Mouse (Mus musculus): ENCODE measurements around the gene Lmo7.

Lmo7 gene

DNA sequence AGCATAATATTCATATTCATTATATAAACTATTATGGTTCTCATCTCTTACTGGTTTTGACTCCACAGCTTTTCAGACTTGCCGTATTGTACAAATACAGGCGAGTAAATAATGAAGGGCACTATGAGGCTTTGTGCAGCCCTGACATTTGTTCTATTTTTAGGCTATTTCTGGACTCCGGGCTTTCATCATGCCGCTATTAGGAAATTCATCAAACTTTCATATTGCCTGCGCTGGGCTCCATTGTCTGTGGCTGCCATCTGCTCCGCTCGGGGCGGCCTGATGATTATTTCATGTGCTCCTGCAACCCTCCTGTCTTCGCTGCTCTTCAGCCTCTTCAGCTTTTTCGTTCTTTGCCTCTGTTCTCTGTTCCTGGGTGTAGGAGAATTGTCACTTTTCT lies 50.3 kb downstream of the Lmo7 start:
- no peak for DNase-seq (ENCODE audit: low read depth, low spot score)

DNA sequence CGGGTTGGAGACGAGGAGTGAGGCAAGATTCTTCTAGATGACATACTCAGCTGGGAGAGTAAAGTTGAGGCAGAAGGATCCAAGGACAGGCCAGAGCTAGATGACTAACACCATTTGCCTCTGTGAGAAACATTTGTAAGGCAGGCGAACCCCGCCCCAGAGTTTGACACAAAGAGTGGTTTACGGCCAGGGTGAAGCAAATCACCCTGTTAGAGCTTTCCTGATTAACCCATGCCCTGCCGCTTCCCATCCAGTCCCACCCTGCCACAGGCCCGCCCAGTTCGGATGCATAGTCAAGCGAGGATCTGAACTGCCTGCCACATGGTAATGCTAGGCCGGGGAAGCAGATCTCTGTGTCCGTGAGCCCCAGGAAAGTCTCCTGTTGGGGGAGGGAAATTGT lies 51.5 kb downstream of the Lmo7 start:
- DNase-seq (ENCODE audit: low read depth, low spot score) = no peak

DNA sequence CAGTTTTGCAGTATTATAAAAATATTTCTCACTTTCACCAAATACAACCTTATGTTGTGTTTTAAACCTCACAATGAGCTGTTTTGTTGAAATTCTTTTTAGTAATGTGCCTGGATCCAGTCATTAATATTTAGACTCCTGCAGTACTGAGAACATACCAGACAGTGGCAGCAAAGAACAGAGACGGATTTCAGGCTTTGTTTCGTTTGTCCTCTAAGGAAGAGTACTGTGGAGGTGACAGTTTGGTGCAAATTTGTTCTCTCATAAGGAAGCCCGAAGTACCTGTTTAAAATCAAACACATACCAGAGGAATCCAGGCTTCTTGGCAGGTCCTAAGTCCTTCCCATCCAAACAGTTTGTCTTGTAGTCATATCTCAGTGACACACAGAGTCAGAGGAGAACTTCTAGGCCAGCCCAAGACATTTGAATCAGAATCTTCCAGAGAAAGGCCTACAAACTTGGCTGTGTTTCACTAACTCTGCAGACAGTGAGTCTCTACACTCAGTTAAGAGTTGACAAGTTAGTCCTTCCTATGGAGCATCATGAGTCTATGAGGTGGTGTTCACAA lies 52.3 kb downstream of the Lmo7 start:
- DNase-seq (ENCODE audit: low read depth, low spot score) = peak; percentile 11

DNA sequence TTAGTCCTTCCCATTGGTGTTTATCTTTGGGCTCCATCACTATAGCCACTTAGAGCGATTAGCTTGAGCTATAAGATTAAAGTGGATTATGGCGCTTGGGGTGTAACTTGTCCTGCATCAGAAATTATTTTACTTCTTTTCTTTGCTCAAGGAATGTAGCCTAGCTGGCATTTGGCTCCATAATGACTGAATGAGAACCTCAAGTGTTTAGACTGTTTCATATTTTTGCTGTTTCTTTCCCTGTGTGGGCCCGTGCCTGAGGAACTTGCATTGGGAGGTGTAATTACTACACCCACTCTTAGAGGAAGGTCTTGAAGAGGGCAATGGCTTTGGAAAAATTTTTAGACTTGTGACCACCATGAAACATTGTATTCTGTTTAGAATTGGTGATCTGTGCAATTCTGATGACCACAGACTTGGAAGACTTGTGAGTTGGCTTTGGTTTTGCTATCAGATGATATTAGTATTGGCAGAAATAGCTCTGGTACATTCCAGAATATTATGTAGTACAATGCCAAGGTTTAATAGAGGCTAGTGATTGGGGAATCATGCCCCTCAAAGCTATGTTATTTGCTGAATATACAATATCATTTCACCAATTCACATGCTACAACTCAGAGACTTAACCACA lies 54.7 kb downstream of the Lmo7 start:
- DNase-seq (ENCODE audit: low read depth, low spot score) = no peak

DNA sequence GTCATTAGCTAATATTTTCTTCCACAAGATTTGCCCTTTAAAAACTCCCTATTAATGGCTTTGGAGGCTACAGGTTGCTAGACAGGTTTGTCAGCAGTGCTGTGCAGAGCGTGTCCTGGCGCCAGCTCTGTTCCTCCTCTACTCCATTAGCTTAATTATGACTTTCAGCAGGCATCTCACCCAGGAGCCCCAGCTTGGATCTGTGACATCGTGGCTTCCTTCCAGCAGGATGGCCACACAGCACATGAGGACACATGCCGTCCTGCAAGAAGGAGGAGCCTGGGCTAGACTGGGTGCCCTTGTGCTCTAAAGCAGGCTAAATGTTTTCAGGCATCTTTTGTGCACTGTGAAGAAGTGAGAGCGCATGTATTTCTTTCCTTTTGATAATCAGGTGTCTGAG lies 58.1 kb downstream of the Lmo7 start:
- no peak for DNase-seq (ENCODE audit: low read depth, low spot score)

DNA sequence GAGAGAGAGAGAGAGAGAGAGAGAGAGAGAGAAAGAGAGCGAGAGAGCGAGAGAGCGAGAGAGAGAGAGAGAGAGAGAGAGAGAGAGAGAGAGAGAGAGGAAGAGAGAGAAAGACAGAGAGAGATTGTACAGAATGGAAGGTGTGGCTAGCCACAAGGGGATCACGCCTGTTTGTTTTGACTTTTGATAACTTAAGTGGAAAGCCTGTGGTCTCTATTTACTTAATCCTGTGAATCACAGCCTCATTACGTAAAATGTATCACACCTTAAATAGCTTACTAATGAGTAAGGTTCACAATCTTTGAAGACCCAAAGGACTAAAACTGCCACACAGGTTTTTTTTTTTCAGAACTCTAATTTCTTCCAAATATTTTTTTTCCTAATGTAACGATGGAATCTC lies 58.7 kb downstream of the Lmo7 start:
- DNase-seq (ENCODE audit: low read depth, low spot score) = no peak

DNA sequence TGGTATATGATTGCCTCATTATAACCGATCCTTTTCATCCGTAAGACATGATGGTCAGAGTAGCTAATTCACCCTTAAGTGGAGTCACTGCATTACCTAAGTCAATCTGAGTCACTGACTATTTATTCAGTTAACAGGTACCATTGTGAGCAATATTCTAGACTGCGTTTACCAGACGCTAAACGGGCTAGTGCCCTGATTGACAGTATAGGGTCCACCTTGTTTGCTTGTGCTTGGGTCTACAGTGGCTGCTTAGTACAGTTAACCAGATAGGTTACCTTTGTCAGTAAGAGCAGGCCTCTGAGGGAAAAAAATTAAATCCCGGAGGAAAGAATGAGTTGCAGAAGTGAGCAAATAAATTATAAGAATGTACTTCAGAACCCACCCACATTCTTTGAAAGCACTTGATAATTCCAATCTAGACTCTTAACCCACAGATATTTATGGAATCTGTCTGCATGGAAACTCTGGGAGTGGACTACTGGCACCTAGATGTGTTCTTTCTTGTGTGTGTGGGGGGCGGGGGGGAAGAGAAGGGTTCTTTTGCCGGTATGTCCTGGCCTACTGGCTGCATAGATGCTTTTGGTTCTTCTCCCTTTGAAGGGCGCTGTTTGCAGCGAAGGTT lies 64.9 kb downstream of the Lmo7 start:
- DNase-seq (ENCODE audit: low read depth, low spot score) = no peak

DNA sequence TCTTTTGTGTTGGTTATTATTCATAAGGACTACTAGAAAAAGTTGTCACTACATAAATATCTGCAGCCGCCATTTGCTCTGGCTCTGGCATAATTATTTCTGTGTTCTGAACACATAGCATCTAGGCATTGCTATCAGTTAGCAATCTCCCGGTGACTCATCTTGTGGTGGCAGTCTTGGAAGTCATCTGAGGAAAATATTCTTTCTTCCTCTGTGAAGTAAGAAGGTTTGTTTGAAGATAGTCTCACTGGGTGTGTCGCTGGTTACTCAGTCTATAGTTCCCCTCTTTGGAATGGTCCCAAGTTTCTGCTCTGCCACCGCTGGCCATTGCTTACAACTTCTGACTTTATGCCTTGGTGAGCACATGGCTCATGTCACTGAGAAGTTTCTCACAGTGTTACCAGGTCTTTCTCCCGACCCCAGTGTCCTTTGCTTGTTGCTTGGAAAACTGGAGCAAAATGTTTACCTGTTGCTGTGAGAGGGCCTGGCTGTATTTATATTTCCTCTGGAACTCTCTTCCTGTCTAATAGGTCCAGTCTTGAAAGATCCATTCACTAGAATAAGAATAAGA lies 68.3 kb downstream of the Lmo7 start:
- DNase-seq (ENCODE audit: low read depth, low spot score) = no peak

DNA sequence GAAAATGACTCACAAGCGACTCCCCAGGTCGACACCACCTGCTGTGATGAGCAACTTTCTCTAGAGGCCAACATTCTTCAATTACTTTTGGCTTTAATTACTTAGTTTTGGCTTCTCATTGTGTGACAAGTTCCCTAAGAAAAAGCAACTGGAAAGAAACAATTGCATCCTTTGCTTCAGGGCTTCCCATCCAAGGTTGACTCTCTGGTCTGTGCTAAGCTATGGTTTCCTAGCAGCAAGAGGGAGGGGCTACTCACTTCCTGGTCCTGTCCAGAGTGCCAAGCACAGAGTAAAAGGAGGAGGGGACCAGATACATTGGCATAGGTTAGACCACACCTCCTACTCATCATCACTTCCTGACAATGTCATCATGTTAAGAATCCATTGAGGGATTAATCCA lies 69.0 kb downstream of the Lmo7 start:
- no peak for DNase-seq (ENCODE audit: low read depth, low spot score)

DNA sequence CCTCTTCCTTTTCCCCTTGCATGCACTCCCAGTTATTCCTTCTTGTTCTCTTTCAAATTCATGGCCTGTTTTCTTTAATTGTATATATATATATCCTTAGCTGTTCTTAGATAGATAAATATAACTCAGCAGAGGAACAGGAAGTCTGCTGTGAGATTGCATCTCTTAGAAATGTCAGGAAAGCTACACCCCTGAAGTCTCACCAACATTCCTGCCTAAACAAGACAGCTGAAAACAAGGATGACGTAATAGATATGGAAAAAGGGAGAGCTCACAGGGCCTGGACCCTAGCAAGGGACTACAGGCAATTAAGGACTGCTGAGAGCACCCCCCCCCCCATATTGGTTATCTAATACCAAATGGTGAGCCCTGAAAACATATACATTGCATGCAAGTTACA lies 71.9 kb downstream of the Lmo7 start:
- no peak for DNase-seq (ENCODE audit: low read depth, low spot score)

DNA sequence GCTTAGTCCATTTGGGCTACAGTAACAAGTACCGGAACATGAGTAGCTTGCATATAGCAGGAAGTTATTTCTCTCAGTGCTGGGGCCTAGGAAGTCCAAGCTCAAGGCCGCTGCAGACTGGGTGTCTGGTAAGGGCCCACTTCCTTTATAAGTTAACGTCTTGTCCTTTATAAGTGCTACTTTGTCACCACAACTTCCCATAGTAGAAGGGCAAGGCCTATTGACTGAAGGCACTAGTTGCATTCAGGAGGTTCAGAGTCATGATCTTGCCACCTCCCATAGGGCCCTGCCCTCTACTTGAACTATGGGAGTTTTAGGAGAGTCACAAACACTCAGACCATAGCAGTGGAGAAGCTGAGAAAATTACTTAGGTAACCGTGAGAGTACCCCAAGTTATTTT lies 74.4 kb downstream of the Lmo7 start:
- DNase-seq (ENCODE audit: low read depth, low spot score) = no peak

DNA sequence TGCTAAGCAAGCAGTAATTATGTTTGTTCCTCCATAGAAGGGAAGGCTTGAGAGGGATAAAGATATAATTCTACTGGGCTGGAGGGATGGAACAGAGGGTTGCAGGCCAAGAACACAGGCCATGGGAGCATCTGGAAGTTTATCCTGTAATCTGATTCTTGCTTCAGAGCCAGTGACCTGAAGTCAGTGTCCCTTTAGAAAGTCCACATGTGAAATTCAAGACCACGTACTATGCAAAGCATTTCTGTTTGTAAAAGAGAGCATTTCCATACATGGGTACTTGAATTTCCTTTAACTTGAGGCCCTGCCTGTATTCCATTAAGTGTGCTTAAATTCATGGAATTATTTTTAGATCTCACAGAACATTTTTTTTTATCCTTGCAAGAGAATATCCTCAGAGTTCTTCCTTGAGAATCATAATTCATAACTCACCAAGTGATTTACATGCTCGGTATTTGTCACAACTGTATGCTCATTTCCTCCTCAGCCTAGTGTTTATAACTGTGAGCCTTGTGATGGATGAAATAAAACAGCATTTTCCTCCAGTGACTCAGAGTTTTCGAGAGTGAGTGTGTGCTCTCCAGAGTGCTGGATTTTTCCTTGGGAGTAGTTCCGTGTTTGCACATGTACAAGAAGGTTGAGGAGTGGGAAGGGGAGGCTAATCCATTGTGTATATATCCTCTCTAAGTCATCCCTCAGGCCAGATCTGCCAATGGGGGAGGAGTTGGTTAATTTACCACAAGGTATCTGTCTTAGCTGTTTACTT lies 75.0 kb downstream of the Lmo7 start:
- DNase-seq (ENCODE audit: low read depth, low spot score) = peak; percentile 3

DNA sequence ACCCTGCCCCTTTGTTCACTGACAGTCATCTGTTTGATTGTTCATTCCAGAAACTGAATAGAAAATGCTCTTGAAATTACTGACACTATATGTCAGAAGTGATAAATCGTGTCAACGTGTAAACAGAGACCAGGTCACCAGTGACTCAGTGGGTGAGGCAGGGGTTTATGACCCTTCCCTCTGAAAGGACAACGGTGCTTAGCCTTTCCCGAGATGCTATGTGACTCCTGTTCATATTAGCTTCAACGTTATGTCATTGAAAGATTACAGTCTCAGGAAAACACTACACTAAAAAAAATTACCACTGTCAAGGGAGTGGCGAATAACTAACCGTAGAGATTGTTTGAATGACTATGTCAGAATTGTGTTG lies 75.6 kb downstream of the Lmo7 start:
- no peak for DNase-seq (ENCODE audit: low read depth, low spot score)

DNA sequence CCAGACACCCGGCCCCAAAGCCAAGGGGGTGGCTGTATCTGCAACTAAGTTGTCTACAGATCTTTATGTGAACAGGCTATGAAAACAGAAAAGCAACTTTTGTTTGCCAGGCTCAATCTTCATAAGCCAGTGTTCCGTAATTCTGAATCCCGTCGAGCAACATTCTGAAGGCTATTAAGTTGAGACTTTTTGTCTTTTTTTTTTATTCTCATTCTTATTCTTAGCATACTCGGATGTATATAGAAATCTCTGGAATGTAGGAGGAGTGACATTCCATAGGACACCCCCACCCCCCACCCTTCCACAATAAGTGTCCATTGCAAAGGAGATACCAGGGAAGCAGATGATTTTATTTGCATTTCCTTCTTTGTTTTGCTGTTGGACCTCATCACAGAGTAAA lies 76.3 kb downstream of the Lmo7 start:
- no peak for DNase-seq (ENCODE audit: low read depth, low spot score)

DNA sequence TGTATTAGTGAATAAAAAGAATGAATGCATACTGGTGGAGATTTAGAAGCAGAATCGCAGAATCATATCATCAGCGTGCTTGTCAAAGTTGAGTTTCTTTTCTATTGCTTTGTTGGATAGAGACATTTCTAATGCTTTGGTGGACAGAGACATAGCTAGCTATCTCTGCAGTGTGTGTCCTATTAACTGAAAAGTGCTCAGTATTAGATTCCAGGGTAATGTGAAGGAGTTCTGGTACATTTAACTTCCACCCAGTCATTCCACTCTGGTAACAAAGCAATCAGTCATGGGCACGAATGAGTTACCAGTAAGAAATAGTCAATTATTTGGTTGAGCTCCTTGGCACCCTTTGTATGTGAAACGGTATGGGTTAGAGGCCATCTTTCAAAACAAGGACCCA lies 76.8 kb downstream of the Lmo7 start:
- no peak for DNase-seq (ENCODE audit: low read depth, low spot score)

DNA sequence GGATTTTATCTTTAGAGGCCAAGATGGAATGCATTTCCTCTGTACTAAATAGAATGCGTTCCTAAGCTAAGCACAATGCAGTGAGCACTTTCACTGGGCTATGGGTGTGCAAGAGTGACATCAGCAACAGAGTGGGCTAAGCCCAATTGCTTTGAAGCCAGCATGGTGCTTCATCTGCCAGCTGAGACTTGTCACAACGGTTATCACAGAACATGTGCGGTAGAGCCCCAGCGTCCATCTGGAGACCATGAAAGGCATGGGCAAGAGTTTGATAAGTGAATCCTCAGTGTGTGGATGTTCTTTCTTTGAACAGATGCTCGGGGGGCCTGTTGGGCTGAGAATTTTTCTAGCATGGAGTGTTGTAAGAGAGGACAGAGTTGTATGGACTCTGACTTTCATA lies 86.7 kb downstream of the Lmo7 start:
- DNase-seq (ENCODE audit: low read depth, low spot score) = no peak

DNA sequence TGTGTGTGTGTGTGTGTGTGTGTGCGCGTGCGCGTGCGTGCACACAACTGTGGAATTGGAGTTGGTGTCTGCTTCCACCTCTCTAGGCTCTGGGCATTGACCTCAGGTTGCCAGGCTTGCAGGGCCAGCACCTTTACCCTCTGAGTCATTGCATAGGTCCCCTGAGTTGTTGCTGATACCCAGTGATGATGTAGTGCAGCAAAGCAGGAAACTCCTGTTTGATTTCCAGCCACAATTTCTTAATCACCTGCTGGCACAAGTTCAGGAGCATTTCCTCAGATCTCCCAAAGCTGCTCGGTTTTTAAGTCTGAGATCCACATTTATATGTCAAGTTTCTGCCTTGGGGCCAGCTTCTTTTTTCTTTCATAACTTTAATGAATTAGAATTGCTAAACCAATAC lies 92.6 kb downstream of the Lmo7 start:
- DNase-seq (ENCODE audit: low read depth, low spot score) = no peak

DNA sequence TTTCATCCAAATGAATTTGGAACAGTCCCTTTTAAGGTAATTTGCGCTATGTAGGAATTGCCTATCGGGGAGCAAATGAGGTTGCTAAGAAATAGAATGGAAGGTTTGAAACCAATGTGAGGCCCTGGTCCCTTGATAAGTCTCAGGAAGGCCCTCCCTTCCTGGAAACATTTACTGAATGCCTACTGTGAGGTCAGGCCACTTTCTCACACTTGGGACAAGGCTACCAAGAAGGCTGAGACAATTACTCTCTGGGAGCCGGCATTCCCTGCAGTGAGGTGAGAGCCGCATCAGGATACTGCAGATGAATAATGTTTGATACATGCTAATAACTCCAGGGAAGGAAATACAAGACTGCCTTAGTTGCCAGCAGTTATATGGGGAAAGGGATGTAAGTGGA lies 93.1 kb downstream of the Lmo7 start:
- DNase-seq (ENCODE audit: low read depth, low spot score) = no peak

DNA sequence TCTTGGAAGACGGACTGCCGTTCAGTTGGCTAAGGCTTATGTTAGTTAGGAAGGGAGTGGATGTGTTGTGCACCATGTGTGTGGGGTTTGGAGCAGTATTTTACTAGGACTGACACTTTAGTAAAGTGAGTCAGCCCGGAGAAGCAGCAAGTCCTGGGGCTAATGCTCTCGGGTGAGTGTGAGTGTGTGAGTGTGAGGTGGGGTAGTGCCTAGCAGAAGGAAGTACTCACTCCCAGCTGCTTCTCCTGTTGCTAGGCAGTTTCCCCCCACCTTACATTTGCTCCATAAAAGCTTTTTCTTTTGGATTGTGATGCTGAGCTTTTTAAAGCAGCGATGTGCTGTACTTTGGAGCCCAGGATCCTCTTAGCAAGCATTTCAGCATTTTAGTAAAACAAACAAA lies 99.9 kb downstream of the Lmo7 start:
- no peak for DNase-seq (ENCODE audit: low read depth, low spot score)

DNA sequence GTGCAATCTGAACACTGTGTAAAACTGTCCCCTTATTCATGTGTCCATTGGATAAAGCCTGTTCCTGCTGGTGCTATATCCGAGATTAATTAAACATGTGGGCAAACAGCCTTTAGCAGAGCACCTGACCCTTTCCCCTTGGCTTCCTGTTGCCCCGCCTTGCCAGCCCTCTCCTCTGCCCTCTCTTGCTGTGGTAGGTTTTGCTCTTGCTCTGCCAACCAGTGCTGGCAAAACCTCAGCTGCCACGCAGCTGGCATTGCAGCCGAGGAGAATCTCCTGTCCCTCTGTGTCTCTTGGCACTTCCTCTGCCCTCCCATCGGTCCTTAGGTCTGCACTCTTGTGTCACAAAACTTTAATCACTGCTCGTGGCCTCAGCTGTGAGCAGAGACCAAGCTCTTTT lies 100.4 kb downstream of the Lmo7 start:
- no peak for DNase-seq (ENCODE audit: low read depth, low spot score)

DNA sequence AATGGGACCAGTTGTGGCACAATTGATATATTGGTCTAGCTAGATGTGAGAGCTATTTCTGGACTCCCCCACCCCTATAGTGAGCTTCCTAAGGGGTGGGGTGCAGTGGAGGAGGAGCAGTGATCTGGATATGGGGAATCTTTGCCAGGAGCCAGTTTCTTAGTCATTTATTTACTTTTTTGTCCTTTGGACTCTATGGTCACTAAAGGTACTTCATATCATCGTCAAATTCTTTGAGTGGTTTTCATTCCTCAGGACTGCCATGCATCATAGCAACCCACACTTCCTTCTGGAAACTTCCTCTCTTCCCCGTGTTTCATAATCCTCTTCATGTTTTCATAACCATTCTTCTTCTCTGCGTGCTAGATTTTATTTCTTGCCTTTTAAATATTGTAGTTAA lies 104.4 kb downstream of the Lmo7 start:
- DNase-seq (ENCODE audit: low read depth, low spot score) = no peak

DNA sequence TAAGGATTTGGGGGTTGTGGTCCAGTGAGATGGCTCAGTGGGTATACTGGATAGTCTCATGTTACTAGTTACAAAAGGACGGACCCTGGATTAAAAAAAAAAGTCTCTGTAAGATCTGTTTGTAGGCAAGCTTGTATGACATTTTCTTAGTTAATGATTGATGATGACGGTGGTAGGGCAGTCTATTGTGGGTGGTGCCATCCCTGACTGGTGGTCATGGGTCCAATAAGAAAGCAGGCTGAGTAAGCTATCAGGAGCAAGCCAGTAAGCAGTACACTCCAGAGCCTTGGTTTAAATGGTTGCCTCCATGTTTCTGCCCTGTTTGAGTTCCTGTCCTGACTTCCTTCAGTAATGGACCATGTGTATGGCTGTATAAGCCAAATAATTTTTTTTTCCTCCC lies 106.6 kb downstream of the Lmo7 start:
- no peak for DNase-seq (ENCODE audit: low read depth, low spot score)

DNA sequence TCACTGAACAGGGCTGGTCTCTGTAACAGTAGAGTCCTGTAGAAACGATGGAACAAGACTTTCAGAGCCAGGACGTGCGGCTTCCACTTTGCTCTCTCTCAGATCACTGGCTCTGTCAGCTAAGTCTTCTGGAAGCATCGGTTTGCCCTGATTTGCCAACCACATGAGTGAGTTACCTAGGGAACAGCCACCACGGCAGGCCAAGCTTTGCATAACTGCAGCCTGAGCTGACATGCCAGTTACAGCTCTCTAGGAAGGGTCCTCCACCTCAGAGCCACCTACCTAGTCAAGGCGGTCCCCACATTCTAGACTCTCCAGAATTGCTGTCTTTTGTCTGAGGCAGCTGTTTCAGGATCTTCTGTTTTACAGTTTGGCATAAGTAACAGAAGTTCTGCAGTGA lies 107.4 kb downstream of the Lmo7 start:
- DNase-seq (ENCODE audit: low read depth, low spot score) = no peak
